Mouse (Mus musculus) heart, embryonic 14.5 days (tissue): Measurements from ENCODE around the gene Arih1. TPM values are rescaled to one million over a fixed set of nuclear protein-coding genes. Genes with fewer than 3 reads are reported as not detected.
"Not testable (repeated sequence)": the region's sequence is repeated elsewhere in the genome, so short reads cannot be mapped to it uniquely, and the experiment has no call there.

Experiments
- ATAC-seq: fragments of 200-750 bp; cut with Nextera tagmentation; 2 replicates; pipeline ENCODE4 v1.8.0; 2017; ENCODE audit warnings: low read depth, moderate TSS enrichment; ENCODE audit not compliant: insufficient number of reproducible peaks, insufficient read depth, low FRiP score
- H3K27ac ChIP-seq, 2 experiments: fragments of 200-500 bp in 1 of 2; fragments of 300-500 bp in 1 of 2; sonication (generic) in 1 of 2; replicated peaks in 1 of 2; 2 replicates each; pipeline ENCODE4 v1.5.1; 2012 to 2014; ENCODE audit warnings: low read depth in 2 of 2, low read length in 2 of 2, control low read depth in 1 of 2, mild to moderate bottlenecking in 1 of 2, mixed read lengths in 1 of 2; ENCODE audit not compliant: control insufficient read depth in 1 of 2, insufficient read depth in 1 of 2
- H3K27me3 ChIP-seq: fragments of 300-500 bp; sonication (generic); 2 replicates; pipeline ENCODE4 v1.6.1; 2014; ENCODE audit warnings: mild to moderate bottlenecking, low read length, control low read depth; ENCODE audit not compliant: control insufficient read depth, insufficient read depth
- H3K36me3 ChIP-seq: fragments of 300-500 bp; sonication (generic); 2 replicates; pipeline ENCODE4 v1.6.1; 2014; ENCODE audit warnings: mild to moderate bottlenecking, control low read depth, low read length, mixed read lengths; ENCODE audit not compliant: control insufficient read depth, insufficient read depth
- H3K4me1 ChIP-seq, 2 experiments: fragments of 200-500 bp in 1 of 2; fragments of 300-500 bp in 1 of 2; sonication (generic) in 1 of 2; 2 replicates each; pipeline ENCODE4 v1.6.1; 2012 to 2014; ENCODE audit warnings: low read length in 2 of 2, control low read depth in 1 of 2, mixed read lengths in 1 of 2; ENCODE audit not compliant: control insufficient read depth in 2 of 2, insufficient read depth in 2 of 2
- H3K4me2 ChIP-seq: fragments of 300-500 bp; sonication (generic); 2 replicates; pipeline ENCODE4 v1.6.1; 2014; ENCODE audit warnings: mild to moderate bottlenecking, low read length
- H3K4me3 ChIP-seq, 2 experiments: fragments of 200-500 bp in 1 of 2; fragments of 300-500 bp in 1 of 2; sonication (generic) in 1 of 2; 2 replicates each; pipeline ENCODE4 v1.5.1; 2012 to 2014; ENCODE audit warnings: low read length in 2 of 2, mild to moderate bottlenecking in 2 of 2, control low read depth in 1 of 2, low read depth in 1 of 2, moderate library complexity in 1 of 2; ENCODE audit not compliant: control insufficient read depth in 1 of 2, insufficient read depth in 1 of 2
- H3K9ac ChIP-seq: fragments of 300-500 bp; sonication (generic); 2 replicates; pipeline ENCODE4 v1.6.1; 2014; ENCODE audit warnings: mild to moderate bottlenecking, low read length
- H3K9me3 ChIP-seq: fragments of 300-500 bp; sonication (generic); 2 replicates; pipeline ENCODE4 v1.6.1; 2016; ENCODE audit warnings: low read length, control low read depth; ENCODE audit not compliant: control insufficient read depth
- WGBS: fragments of 180-500 bp; shearing (Covaris S2); extraction: QIAGEN DNeasy Blood & Tissue Kit; methylation state at CpG from one replicate; pipeline ENCODE4 v1.1.7; 2014; 5-methylcytosine and 5-hydroxymethylcytosine counted together
- polyA plus RNA-seq: library from polyadenylated mRNA; unstranded; fragments of >200 nt; fragmentation: Nextera tagmentation; extraction: Ambion mirVana; gene quantifications from 2 replicates; pipeline ENCODE4 v1.2.1, GENCODE M21; 2014

Arih1 gene
- polyA plus RNA-seq, 1 experiment from 2014 or later, result 18.3 TPM

GRCm38 (mm10) chr9:59407271-59407670 is 79.1 kb downstream of the Arih1 start:
- H3K9me3 ChIP-seq, result no peaks in the 10 kb centered on the region
- H3K4me2 ChIP-seq, result no peak overlapping the region
- no peaks in the 10 kb centered on the region for H3K27me3 ChIP-seq
- no peaks in the 10 kb centered on the region for H3K4me1 ChIP-seq
- WGBS, result 100% methylated on average over 1 of the region's 1 CpGs
- H3K27ac ChIP-seq, result no peak overlapping the region
- H3K36me3 ChIP-seq, result peaks cover 80% of the 10 kb centered on the region
- H3K4me3 ChIP-seq, result no peak overlapping the region
- no peak for ATAC-seq
- H3K9ac ChIP-seq, result no peak overlapping the region

GRCm38 (mm10) chr9:59389086-59389485 is 97.3 kb downstream of the Arih1 start:
- Histone ChIP-seq H3K27ac (no peak overlapping the region), H3K9me3 (no peaks in the 10 kb centered on the region), H3K4me1 (no peaks in the 10 kb centered on the region), H3K9ac (no peak overlapping the region), H3K36me3 (peaks cover 45% of the 10 kb centered on the region), H3K4me3 (no peak overlapping the region), H3K27me3 (no peaks in the 10 kb centered on the region), H3K4me2 (no peak overlapping the region)
- 81% methylated on average over 4 of the region's 4 CpGs for WGBS
- no peak for ATAC-seq

GRCm38 (mm10) chr9:59388311-59388710 is 98.1 kb downstream of the Arih1 start:
- H3K4me1 ChIP-seq, result no peaks in the 10 kb centered on the region
- no peak overlapping the region for H3K4me2 ChIP-seq
- no peaks in the 10 kb centered on the region for H3K27me3 ChIP-seq
- H3K9ac ChIP-seq, result no peak overlapping the region
- peaks cover 38% of the 10 kb centered on the region for H3K36me3 ChIP-seq
- no peaks in the 10 kb centered on the region for H3K9me3 ChIP-seq
- no peak overlapping the region for H3K27ac ChIP-seq
- no peak for ATAC-seq
- no peak overlapping the region for H3K4me3 ChIP-seq
- 54% methylated on average over 1 of the region's 1 CpGs for WGBS

GRCm38 (mm10) chr9:59387461-59387860 is 99.0 kb downstream of the Arih1 start:
- no peak overlapping the region for H3K4me2 ChIP-seq
- WGBS, result 49% methylated on average over 3 of the region's 3 CpGs
- H3K27me3 ChIP-seq, result no peaks in the 10 kb centered on the region
- peaks cover 30% of the 10 kb centered on the region for H3K36me3 ChIP-seq
- no peaks in the 10 kb centered on the region for H3K4me1 ChIP-seq
- no peak for ATAC-seq
- no peak overlapping the region for H3K4me3 ChIP-seq
- H3K9ac ChIP-seq, result no peak overlapping the region
- no peak overlapping the region for H3K27ac ChIP-seq
- no peaks in the 10 kb centered on the region for H3K9me3 ChIP-seq

GRCm38 (mm10) chr9:59375626-59376025 is 110.8 kb downstream of the Arih1 start:
- H3K27ac ChIP-seq, result no peak overlapping the region
- H3K4me1 ChIP-seq, result no peaks in the 10 kb centered on the region
- H3K4me3 ChIP-seq, result no peak overlapping the region
- H3K4me2 ChIP-seq, result no peak overlapping the region
- 93% methylated on average over 15 of the region's 15 CpGs for WGBS
- no peak for ATAC-seq
- no peaks in the 10 kb centered on the region for H3K36me3 ChIP-seq
- no peak overlapping the region for H3K9ac ChIP-seq
- no peaks in the 10 kb centered on the region for H3K27me3 ChIP-seq
- H3K9me3 ChIP-seq, result peaks cover 4% of the 10 kb centered on the region; the same call in 1 of the 2 replicates

GRCm38 (mm10) chr9:59369646-59370045 is 116.8 kb downstream of the Arih1 start:
- Histone ChIP-seq H3K9ac (no peak overlapping the region), H3K9me3 (peaks cover 4% of the 10 kb centered on the region; the same call in 1 of the 2 replicates), H3K27ac (no peak overlapping the region), H3K4me2 (no peak overlapping the region), H3K27me3 (no peaks in the 10 kb centered on the region), H3K4me1 (no peaks in the 10 kb centered on the region), H3K36me3 (no peaks in the 10 kb centered on the region), H3K4me3 (no peak overlapping the region)
- no peak for ATAC-seq
- WGBS, result 84% methylated on average over 9 of the region's 9 CpGs

- Histone ChIP-seq H3K4me3 (no peak overlapping the region), H3K4me1 (no peaks in the 10 kb centered on the region), H3K4me2 (no peak overlapping the region), H3K27ac (no peak overlapping the region), H3K36me3 (no peaks in the 10 kb centered on the region), H3K27me3 (no peaks in the 10 kb centered on the region), H3K9ac (no peak overlapping the region), H3K9me3 (peaks cover 4% of the 10 kb centered on the region; the same call in 1 of the 2 replicates)
- no peak for ATAC-seq
- WGBS, result 63% methylated on average over 5 of the region's 5 CpGs
Measured at GRCm38 (mm10) chr9:59369220-59369619, 117.2 kb downstream of the Arih1 start.

- H3K4me3 ChIP-seq, H3K36me3 ChIP-seq, H3K27ac ChIP-seq, ATAC-seq, H3K9me3 ChIP-seq, H3K4me1 ChIP-seq, H3K4me2 ChIP-seq, H3K9ac ChIP-seq, H3K27me3 ChIP-seq: not testable (repeated sequence)
- WGBS, result 80% methylated on average over 1 of the region's 3 CpGs
Measured at GRCm38 (mm10) chr9:59360487-59360886, 125.9 kb downstream of the Arih1 start.
